Mouse (Mus musculus) layer of hippocampus, postnatal 25 days (tissue): ENCODE measurements around the gene Kazald1. TPM values are rescaled to one million over a fixed set of nuclear protein-coding genes. Genes with fewer than 3 reads are reported as not detected.

Experiments
- total RNA-seq, 2 experiments: library from RNA; stranded (reverse); gene quantifications; 2 replicates each; pipeline ENCODE4 v1.2.3; 2021

The Kazald1 gene
- total RNA-seq, 2 experiments from 2014 or later, result 1.2 to 1.7 TPM

Other genes with a start within 250 kb of the Kazald1 start
- gene Slf2, start 144.1 kb upstream of the Kazald1 start, total RNA-seq, result 10 to 100 TPM; 31.8 to 39.3 TPM
- 10 to 100 TPM; 24.8 to 29.1 TPM for gene Sema4g, start 86.1 kb upstream of the Kazald1 start, total RNA-seq
- 10 to 100 TPM; 15.4 to 15.5 TPM for gene Twnk, start 69.6 kb upstream of the Kazald1 start, total RNA-seq
- gene Mrpl43, start 68.8 kb upstream of the Kazald1 start, total RNA-seq, result 10 to 100 TPM; 43.8 to 45.0 TPM
- gene Lzts2, start 60.8 kb upstream of the Kazald1 start, total RNA-seq, result 10 to 100 TPM; 27.3 to 29.3 TPM
- 1 to 10 TPM; 1.8 to 2.9 TPM for gene Pdzd7, start 29.5 kb upstream of the Kazald1 start, total RNA-seq
- gene Sfxn3, start 27.7 kb upstream of the Kazald1 start, total RNA-seq, result 100 to 1,000 TPM in 1 of 2 experiments, 10 to 100 TPM in 1; 89.0 to 105 TPM
- gene Tlx1, start 75.4 kb downstream of the Kazald1 start, total RNA-seq, result not detected
- not detected for gene Lbx1, start 160.6 kb downstream of the Kazald1 start, total RNA-seq